Mouse (Mus musculus) liver, postnatal 0 days (tissue): ENCODE data around the gene Necap1.

Experiments used
- CTCF ChIP-seq: sonication (generic); IDR thresholded peaks from 2 replicates; pipeline ENCODE4 v1.5.1; 2016; ENCODE audit warnings: antibody characterized with exemption, low read depth
- EP300 ChIP-seq: IDR thresholded peaks from 2 replicates; pipeline ENCODE4 v1.6.1; 2016; ENCODE audit warnings: antibody characterized with exemption, low read depth, mild to moderate bottlenecking

GRCm38 (mm10) chr6:122825923-122826742 is 48.1 kb upstream of the Necap1 start:
- TF ChIP-seq CTCF (no peak), EP300 (no peak)
